Mouse (Mus musculus) layer of hippocampus, postnatal 10 days (tissue): ENCODE data around the gene Gm49325. TPM values are rescaled to one million over a fixed set of nuclear protein-coding genes. Genes with fewer than 3 reads are reported as not detected.

Experiments
- DNase-seq, 2 experiments: peaks; one replicate each; pipeline ENCODE4 v3.0.0; 2021; ENCODE audit warnings: low spot score in 2 of 2
- total RNA-seq, 2 experiments: library from RNA; stranded (reverse); gene quantifications; 2 replicates each; pipeline ENCODE4 v1.2.3; 2021

Gene Gm49325
- total RNA-seq, 2 experiments from 2014 or later: 17.9 to 34.8 TPM

DNA sequence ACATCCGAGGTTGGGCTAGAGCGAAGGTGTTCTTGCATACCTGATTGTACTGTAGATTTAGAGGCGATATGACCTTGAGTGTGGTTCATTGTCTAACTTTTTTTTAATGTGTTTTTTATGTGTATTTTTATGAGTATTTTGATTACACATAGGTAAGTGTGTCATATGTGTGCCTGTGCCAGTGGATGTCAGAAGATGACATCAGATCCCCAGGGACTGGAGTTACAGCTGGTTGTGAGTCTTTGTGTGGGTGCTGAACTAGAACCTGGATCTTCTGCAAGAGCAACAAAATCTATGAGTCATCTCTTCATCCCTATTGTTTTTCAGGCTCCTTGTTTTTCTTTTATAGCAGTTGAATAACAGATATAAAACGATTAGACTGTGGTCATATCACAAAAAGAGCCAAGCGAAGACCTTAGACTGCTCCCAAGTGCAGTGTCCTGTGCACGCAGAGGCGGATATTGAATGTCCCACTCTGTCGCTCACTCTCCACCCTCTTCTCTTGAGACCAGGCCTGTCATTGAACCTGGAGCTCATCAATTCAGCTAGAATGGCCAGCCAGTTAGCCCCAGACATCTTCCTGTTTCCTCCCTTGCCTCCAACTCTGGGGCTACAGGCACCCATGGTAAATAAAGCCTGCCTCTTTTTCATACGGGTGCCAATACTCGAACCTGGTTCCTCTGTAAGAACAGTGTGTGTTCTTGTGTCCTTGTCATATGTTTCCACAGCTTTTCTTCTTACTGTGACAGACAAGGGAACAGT lies 17.8 kb downstream of the Gm49325 start:
- DNase-seq: no peak

DNA sequence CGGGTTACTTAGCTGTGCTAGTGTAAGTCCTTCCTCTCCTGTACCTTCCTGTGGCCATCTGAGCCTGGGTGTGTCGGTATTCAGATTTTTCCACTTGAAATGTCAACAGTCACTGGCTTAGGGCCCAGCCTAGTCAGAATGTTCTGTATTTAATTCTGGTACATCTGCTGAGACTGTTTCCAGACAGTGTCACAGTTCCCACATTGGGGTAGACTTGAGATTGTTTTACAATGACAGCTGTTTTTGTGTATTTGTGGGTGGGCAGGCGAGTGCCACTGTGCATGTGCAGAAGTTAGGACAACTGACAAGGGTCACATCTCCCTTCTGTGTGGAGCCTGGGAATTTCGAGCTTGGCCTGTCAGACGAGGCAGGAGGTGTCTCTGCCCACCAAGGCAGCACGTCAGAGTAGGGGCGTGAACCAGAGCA lies 18.6 kb downstream of the Gm49325 start:
- no peak for DNase-seq

GRCm38 (mm10) chr10:77626036-77626435 lies 20.0 kb downstream of the Gm49325 start:
- DNase-seq: no peak

DNA sequence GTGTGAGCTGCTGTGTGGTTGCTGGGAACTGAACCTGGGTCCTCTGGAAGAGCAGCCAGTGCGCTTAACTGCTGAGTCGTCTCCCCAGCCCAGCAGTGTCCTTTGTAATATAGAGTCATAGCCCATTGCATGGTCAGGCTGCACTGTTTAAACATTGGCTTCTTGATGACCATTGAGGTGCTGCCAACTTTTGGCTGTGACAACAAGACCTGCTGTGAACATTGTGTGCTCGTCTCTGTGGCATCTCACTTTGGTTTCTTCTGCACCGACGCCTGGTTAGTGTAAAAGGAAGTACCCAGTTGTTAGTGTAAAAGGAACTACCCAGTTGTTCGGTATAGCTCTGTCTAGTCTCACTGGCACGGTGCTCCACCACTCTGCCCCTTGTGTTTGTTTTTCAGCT lies 20.6 kb downstream of the Gm49325 start:
- no peak for DNase-seq

DNA sequence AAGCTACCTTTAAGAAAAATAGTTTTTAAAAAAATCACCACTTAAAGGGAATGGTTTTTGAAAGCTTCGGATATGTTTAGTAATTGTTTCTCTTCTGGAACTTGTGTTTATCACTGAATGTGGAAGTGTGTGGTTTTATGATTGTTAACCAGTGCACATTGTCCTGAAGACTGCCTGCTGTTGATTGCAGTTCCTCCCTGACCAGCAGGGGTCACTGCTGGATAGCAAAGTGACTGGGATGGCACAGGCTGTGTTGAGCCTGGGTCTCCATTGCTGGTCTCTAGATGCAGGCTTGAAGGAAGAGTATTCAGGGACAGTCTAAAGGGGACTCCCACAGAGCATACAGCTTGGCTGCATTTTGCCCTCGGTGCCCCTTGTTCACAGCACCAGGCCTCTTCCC lies 21.5 kb downstream of the Gm49325 start:
- peak; percentile 89 to 92 for DNase-seq

DNA sequence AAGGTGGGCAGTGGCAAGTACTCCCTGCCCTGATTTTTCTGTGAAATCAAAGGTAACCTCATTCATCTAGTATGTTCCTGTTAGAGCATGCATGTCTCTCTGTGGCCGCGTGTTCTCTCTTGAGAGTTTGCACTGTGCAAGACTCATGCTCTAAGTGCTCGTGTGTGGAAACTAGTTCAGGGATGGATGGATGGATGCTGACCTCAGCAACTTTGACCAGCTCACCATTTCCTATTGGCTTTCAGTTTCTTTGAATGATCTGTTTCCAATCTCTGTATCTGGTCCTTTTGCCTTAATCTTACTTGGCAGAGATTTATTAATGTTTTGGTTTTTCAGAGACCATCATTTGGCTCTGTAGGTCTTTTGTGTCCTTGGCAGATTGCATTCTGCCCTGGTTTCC lies 23.2 kb downstream of the Gm49325 start:
- no peak for DNase-seq

DNA sequence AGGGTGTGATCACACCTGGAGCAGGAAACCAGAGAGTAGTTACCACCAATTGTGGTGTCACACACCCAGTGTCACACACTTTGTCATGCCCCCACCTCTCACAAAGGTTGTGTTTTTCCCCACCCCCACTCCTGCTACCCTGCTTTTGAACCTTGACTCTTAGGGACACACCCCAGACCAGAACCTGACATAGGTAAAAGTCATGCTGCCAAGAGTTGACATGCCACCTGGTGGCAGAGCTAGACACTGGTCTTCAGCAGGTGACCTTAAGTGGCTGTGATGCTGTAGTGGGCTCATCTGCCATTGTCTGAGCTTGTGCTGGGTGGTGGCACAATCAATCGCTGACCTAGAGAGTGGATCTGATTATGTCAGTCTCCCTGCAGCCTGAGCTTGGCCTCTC lies 24.0 kb downstream of the Gm49325 start:
- no peak for DNase-seq

GRCm38 (mm10) chr10:77634016-77634415 lies 28.0 kb downstream of the Gm49325 start:
- no peak for DNase-seq

DNA sequence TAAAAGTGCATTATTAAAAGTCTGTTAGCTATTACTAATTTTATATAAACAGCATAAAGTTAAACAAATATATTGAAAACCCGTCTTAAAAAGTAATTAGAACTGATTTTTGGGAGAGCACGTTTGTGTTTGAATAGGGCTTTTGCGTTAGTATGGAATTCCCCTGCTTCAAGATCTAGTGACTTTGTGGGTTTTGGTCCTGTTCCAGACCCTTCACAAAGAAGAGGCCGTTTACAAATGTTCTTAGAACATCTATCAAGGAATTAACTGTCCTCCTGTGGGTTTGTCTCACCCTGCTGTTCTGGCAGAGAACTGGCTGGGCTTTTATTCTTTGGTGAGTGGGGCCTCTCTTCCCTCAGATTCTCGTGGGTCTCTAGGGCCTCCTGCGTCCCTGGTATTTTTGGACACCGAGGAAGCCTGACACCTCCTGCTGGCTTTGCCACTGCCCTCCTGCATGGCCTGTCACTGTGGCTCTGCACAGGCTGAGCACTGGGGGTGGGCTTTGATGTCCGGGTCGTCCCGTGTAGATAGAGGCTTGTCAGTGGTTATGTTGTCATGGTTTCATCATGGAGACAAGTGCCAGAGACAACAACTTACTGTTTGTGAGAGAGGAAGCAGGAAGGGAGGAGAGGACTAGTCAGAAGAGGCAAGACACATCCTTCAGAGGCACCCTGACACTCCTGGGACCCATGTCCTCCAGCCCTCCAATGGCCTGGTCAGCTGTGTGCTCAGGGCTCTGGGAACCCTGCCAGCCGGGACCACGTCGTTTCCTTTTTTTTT lies 28.6 kb downstream of the Gm49325 start:
- DNase-seq: no peak

GRCm38 (mm10) chr10:77636234-77636922 lies 30.4 kb downstream of the Gm49325 start:
- DNase-seq: no peak

DNA sequence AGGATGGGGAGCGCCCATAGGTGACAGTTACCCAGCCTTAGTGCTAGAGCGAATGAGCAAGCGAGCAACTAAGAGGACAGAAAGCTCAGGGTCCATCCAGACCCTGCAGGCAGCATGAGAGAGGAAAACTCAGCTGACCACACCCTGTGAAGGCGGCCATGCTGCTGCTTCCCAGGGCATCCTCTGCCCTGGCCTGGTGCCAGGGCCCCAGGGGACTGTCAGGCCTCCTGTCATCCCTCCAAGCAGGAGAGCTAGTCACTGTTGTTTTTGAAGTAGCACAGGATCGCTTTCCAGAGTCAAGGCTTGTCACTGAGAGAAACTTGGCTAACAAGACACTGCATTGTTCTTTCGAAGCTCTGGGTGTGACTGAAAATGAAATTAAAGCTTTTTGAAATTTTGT lies 33.0 kb downstream of the Gm49325 start:
- DNase-seq: no peak

GRCm38 (mm10) chr10:77643160-77643559 lies 37.2 kb downstream of the Gm49325 start:
- no peak for DNase-seq

- DNase-seq: no peak
Observed at GRCm38 (mm10) chr10:77645571-77645970, 39.6 kb downstream of the Gm49325 start.

DNA sequence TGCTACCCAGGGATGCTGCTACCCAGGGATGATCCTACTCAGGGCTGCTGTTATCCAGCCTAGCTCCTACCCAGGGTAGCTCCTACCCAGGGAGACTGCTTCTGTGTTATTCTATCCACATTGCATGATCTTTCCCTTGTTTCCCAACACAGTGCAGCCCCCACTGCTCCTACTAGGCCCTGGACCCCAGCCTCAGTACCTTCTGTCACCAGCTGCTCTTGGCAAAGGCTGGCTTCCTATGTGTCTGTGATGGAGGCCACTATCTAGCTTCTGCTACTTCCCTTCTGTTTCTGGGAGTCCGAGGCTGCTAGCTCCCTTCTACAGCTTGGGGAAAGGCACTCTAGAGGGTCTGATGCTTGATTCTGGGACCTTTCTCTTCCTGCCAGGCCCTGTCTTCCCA lies 41.5 kb downstream of the Gm49325 start:
- no peak for DNase-seq

DNA sequence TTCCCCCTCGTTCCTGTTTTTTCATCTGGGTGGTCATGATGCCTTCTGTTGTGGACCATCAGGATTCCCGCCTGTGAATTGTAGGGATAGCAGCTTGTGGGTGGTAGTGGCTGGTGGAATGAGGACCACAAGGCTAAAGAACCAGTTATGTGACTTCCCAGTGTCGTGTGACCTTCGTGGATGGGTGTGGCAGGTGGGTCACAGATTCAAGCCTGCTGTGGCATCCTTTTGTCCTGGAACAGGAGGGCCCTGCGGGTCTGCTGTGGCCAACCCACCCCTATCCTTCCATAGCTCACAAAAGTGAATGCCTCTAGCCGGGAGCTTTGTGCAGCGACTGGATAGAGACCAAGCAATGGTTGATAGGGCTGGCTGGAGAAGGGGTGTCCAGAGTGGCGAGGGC lies 41.9 kb downstream of the Gm49325 start:
- no peak for DNase-seq

GRCm38 (mm10) chr10:77652046-77652445 lies 46.0 kb downstream of the Gm49325 start:
- DNase-seq: no peak

- no peak for DNase-seq
Observed at GRCm38 (mm10) chr10:77658286-77658994, 52.4 kb downstream of the Gm49325 start.

- no peak for DNase-seq
Observed at GRCm38 (mm10) chr10:77663949-77664665, 58.1 kb downstream of the Gm49325 start.

- DNase-seq: no peak
Observed at GRCm38 (mm10) chr10:77666342-77666741, 60.3 kb downstream of the Gm49325 start.

DNA sequence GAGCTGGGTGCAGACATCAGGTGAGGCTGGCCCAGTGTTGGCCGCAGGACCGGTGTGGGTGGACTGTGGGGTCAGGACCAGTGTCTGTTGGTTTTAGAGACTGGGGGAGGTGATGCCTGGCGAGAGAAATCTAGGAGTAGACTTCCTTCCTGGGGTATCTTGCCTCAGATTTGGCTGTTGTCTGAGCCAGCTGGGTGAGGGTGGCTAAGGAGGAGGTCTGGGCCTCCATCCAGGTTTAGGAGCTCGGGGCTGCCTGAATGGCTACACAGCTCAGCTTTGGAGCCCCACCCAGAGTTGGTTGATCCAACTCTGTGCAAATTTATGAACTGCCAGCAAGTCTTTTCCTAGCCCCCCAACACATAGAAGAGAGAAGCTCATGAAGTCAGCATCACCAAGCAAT lies 61.4 kb downstream of the Gm49325 start:
- no peak for DNase-seq

DNA sequence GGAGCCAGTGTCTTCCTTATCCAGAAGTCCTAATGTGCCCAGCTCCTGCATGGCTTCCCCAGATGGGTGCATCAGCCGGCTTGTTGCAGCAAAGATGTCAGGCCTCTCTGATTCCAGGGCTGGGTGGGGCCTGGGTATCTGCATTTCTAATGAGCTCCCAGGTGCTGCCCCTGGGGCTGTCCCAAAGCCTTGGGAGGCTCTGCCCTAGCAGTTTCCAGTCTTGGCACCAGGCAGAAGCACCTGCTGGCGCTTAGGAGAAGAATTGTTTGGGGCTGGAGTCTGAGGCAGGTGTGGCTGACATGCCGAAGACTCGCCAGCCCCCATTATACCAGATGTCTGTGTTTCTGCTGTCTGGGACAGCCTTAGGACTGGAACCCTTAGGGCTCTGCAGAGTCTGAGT lies 64.7 kb downstream of the Gm49325 start:
- DNase-seq: no peak
